Mouse (Mus musculus): ENCODE results near the gene Spag6l. TPM values are rescaled to one million over a fixed set of nuclear protein-coding genes. Genes with fewer than 3 reads are reported as not detected.

The Spag6l gene
- polyA plus RNA-seq (2012; fragmentation: generic; extraction: Trizol), result not detected

DNA sequence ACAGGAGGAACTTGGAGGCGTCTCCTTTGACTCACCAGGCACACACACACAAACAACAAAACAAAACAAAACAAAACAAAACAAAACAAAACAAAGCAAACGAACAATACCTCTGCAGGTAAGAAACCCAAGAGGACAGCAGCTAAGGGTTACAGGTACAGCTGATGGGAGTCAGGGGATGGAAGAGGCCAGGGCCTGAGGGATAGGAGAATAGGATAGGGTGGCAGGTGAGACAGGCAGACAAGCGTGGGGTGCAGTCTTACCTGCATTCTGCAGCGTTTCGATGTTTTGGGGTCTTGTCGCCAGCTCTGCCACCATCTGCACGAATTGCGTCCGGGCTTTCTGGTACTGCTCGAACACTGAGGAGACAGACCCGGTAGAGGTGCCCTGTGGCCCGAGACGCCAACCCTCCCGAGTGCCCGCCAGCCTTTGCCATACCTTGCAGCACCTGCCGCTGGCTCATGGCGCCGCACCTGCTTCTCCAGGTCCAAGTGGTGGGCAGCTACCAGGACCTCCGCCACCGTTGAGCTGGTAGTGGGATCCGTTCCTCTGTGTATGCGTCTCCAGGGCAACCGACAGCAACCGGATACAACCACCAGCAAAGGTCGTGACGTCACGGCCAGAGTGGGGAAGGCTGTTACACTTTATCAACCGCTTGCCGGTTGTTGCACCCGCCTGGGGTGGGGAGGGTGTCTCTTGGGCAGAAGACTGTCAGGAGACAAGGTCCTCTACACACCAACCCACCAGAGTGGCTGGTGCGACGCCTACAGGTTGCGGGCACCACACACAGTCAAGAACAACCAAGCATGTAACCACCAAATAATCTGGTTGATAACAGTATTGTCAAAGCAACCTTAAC, at the start of gene Spag6l:
Spag6l (minus strand) TSS at position 700 of the 859 bp plus-strand sequence.

DNA sequence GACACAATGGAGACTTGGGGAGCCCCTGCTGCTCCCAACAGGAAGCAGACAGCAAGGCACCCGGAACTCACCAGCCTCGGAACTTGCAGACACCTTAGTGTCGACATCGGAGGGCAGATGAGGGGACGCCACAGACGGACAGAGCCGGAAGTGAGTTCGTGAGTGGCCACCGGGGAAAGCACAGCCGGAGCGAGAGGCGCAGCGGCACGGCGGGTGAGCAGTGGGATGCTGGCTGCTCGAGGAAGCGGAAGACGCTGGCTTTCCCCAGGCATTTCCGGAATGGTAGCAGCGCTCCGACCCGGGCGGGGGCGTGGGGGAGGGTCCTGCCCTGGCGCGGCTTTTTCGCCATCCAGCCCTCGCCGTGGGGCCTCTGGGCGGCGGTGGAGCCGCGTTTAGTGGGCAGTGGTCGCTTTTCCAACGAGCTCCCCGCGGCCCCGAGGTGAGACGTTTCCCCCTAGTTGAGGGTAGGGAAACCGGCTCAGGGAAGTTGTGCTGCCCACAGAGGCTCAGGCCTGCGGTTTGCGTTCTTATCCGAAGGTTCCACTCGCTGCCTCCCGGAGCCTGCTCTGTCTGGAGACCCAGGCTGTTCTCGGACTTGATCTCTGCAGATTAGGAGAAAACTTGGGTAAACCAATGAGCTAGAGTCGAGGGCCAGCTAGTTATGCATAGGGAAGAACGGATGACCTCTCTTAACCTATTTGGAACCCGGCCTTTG, 41.5 kb upstream of the Spag6l start, which contains the start of the genes Top3b and Vpreb1:
Top3b (plus strand) TSS at position 120 of the 715 bp plus-strand sequence.
Vpreb1 (minus strand) TSS at position 227 of the 715 bp plus-strand sequence.

GRCm38 (mm10) chr16:16863978-16864377, 34.7 kb upstream of the Spag6l start, which contains the start of gene Igll1:
Gene Igll1, minus strand, starts transcription at chr16:16863985.

Other genes with a start within 250 kb of the Spag6l start
- gene Fgd4, start 228.9 kb downstream of the Spag6l start, polyA plus RNA-seq (2012; fragmentation: generic; extraction: Trizol), result under 1 TPM; 0.19 to 0.26 TPM
- not detected for gene Olfr19, start 153.1 kb downstream of the Spag6l start, polyA plus RNA-seq (2012; fragmentation: generic; extraction: Trizol)
- under 1 TPM; 0.04 to 0.28 TPM for gene Igll1, start 34.5 kb upstream of the Spag6l start, polyA plus RNA-seq (2012; fragmentation: generic; extraction: Trizol)
- gene Top3b, start 41.3 kb upstream of the Spag6l start, polyA plus RNA-seq (2012; fragmentation: generic; extraction: Trizol), result 10 to 100 TPM; 19.8 to 69.1 TPM
- 1 to 10 TPM in 1 of 2 experiments, under 1 TPM in 1; 0.81 to 4.1 TPM for gene Vpreb1, start 41.4 kb upstream of the Spag6l start, polyA plus RNA-seq (2012; fragmentation: generic; extraction: Trizol)
- 10 to 100 TPM in 1 of 2 experiments, 1 to 10 TPM in 1; 5.3 to 18.2 TPM for gene Ppm1f, start 67.0 kb upstream of the Spag6l start, polyA plus RNA-seq (2012; fragmentation: generic; extraction: Trizol)
- gene Mapk1, start 153.9 kb upstream of the Spag6l start, polyA plus RNA-seq (2012; fragmentation: generic; extraction: Trizol), result 10 to 100 TPM in 1 of 2 experiments, 1 to 10 TPM in 1; 7.6 to 55.8 TPM
- gene Ypel1, start 240.2 kb upstream of the Spag6l start, polyA plus RNA-seq (2012; fragmentation: generic; extraction: Trizol), result 1 to 10 TPM in 1 of 2 experiments, under 1 TPM in 1; 0.53 to 9.9 TPM